Mouse (Mus musculus): ENCODE data around the gene Slc38a9. TPM values are rescaled to one million over a fixed set of nuclear protein-coding genes. Genes with fewer than 3 reads are reported as not detected.

Slc38a9 gene
- 0.82 and 1.1 TPM in 2 replicates for polyA plus RNA-seq (2012)

GRCm38 (mm10) chr13:112660574-112661381, at the start of gene Slc38a9:
Slc38a9 (plus strand) TSS chr13:112660751.
- no peak for TF ChIP-seq GATA1 (IDR thresholded peaks at IDR 0.05; ENCODE audit: low read length)

GRCm38 (mm10) chr13:112621592-112621991, 39.0 kb upstream of the Slc38a9 start:
- TF ChIP-seq GATA1 (IDR thresholded peaks at IDR 0.05; ENCODE audit: low read length) = no peak

DNA sequence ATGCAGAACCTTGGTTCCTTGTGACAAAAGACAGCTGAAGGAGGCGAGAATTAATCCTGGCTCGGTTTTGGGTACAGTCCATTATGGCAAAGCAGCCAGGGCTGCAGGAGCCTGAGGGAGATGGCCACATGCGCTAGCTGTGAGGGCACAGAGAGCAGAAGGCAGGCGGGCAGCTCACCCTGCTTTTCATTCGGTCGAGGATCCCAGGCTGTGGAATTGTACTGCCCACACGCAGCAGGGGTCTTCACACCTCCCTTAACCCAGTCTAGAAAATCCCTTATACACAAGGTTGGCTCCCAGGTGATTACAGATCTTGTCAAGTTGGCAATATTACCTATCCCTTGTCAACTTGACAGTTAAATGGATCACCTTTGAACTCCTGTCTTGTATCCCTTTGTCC, 36.9 kb upstream of the Slc38a9 start:
- TF ChIP-seq GATA1 (IDR thresholded peaks at IDR 0.05; ENCODE audit: low read length) = no peak

GRCm38 (mm10) chr13:112624622-112625021, 35.9 kb upstream of the Slc38a9 start:
- no peak for TF ChIP-seq GATA1 (IDR thresholded peaks at IDR 0.05; ENCODE audit: low read length)

DNA sequence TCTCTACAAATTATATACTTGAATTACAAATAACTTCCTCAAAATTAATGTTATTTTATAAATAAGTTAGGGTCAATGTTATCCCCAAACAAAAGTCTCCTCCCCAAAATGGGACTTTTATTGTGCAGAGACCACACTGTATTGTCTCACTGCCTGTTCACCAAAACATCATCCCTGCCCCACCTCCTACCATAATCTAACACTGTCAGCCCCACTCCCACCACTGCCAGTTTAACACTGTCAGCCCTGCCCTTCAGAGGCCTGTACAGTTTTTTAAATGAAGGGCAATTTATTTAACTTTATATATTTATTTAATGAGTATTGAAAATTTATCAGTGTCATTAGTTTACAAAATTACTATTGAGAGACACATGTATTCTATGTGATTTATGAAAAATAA, 35.0 kb upstream of the Slc38a9 start:
- no peak for TF ChIP-seq GATA1 (IDR thresholded peaks at IDR 0.05; ENCODE audit: low read length)

- TF ChIP-seq GATA1 (IDR thresholded peaks at IDR 0.05; ENCODE audit: low read length) = no peak
Observed at GRCm38 (mm10) chr13:112635174-112635837, 25.2 kb upstream of the Slc38a9 start.

DNA sequence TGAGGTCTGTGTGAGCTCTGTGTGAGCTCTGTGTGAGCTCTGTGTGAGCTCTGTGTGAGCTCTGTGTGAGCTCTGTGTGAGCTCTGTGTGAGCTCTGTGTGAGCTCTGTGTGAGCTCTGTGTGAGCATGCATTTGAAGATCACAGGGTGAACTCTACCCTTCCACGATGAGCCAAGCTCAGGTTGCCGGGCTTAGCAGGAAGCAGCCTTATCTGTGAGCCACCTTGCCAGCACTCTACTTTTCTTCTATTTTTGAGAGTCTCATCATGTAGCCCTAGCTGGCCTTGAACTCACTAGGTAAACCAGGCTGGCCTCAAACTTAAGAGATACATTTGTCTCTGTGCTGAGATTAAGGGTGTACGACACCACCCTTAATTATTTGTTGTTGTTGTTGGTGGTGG, 24.1 kb upstream of the Slc38a9 start:
- TF ChIP-seq GATA1 (IDR thresholded peaks at IDR 0.05; ENCODE audit: low read length) = no peak

GRCm38 (mm10) chr13:112639111-112639510, 21.4 kb upstream of the Slc38a9 start:
- TF ChIP-seq GATA1 (IDR thresholded peaks at IDR 0.05; ENCODE audit: low read length) = no peak

DNA sequence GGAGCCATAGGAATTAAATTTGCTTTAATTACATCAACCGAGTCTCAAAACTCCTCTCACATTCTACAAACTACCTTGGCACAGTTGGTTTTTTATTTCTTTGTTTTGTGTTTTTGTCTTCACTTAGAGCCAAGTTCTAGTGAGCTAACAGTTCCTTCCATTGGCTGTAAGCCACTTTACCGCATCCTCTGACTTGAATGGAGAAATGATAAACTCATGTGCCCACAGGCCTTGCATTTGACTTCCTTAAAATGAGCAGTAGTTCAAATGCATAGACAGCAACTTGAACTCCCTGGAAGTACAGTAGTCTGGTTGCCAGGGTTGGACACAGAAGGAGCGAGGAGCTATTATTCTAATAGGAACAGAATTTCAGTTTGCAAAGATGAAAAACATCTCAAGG, 17.7 kb upstream of the Slc38a9 start:
- TF ChIP-seq GATA1 (IDR thresholded peaks at IDR 0.05; ENCODE audit: low read length) = no peak

DNA sequence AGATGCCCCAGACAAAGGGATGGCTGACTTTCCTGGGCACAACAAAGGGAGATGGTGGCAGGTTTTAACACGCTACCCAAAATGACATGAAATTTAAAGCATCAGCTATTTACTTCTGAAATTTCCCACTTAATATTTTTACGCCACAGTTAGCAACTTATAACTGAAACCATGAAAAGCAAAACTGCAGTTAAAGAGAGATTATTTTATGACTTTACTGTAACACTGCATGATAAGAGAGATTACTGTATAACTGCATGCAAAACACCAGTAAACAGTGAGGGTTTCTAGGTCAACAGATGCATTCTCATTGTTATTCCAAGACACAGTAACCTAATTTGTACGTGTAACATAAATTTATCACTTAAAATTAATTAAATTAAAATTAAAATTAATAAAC, 15.6 kb upstream of the Slc38a9 start:
- TF ChIP-seq GATA1 (IDR thresholded peaks at IDR 0.05; ENCODE audit: low read length) = no peak

- TF ChIP-seq GATA1 (IDR thresholded peaks at IDR 0.05; ENCODE audit: low read length) = no peak
Observed at GRCm38 (mm10) chr13:112645529-112646186, 14.9 kb upstream of the Slc38a9 start.

DNA sequence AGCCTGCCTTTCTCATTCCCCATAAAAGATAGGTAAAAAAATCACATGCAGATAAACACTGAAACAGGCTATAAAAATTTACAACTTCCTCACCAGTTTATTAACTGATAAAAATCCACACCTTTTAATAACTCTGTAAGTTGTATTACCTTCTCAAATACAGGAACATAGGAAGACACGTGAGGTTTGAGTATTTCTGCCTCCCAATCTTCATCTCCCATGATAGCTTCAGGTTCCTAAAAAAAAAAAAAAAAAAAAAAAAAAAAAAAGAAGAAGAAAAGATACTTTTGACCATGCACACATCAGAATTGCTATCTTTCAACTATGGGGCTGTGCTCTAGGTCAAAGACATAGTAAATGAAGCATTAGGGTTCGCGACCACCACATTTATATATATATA, 9.4 kb upstream of the Slc38a9 start:
- no peak for TF ChIP-seq GATA1 (IDR thresholded peaks at IDR 0.05; ENCODE audit: low read length)

- no peak for TF ChIP-seq GATA1 (IDR thresholded peaks at IDR 0.05; ENCODE audit: low read length)
Observed at GRCm38 (mm10) chr13:112652205-112652604, 8.3 kb upstream of the Slc38a9 start, which contains the start of gene Ddx4. Ddx4 (minus strand) TSS chr13:112652475.

GRCm38 (mm10) chr13:112659986-112660573, 471 bp upstream of the Slc38a9 start:
- TF ChIP-seq GATA1 (IDR thresholded peaks at IDR 0.05; ENCODE audit: low read length) = no peak

GRCm38 (mm10) chr13:112661687-112662086, 1.1 kb downstream of the Slc38a9 start:
- TF ChIP-seq GATA1 (IDR thresholded peaks at IDR 0.05; ENCODE audit: low read length) = no peak

All from G1E-ER4 (cell line).